Mouse (Mus musculus): ENCODE measurements around the gene Sipa1l2.

Sipa1l2 gene

GRCm38 (mm10) chr8:125569533-125570365, at the start of gene Sipa1l2:
Gene Sipa1l2 (minus strand): TSS chr8:125569808.
- peak; percentile 98 for DNase-seq

GRCm38 (mm10) chr8:125618543-125619335, 49.1 kb upstream of the Sipa1l2 start:
- no peak for DNase-seq

- DNase-seq: no peak
These were observed 47.3 kb upstream of the Sipa1l2 start for GRCm38 (mm10) chr8:125616935-125617334.

GRCm38 (mm10) chr8:125616039-125616438, 46.4 kb upstream of the Sipa1l2 start:
- DNase-seq: no peak

DNA sequence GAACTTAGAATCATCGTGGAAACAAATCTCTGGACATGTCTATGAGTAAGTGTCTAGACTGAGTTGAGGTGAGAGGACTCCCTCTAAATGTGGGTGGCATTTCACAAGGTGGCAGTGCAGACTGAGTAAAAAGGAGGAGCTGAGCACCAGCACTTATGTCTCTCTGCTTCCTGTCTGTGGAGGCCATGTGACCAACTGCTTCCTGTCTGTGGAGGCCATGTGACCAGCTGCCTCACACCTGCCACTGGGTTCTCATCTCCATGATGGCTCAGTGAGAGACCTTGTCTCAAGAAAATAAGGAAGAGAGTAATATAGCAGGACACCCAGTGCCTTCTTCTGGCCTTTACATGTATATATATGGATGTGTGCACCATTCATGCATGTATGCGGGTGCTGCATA, 43.9 kb upstream of the Sipa1l2 start:
- no peak for DNase-seq

- DNase-seq: no peak
These were observed 42.4 kb upstream of the Sipa1l2 start for GRCm38 (mm10) chr8:125611799-125612560.

- DNase-seq: no peak
These were observed 41.6 kb upstream of the Sipa1l2 start for GRCm38 (mm10) chr8:125611024-125611798.

- DNase-seq: no peak
These were observed 40.1 kb upstream of the Sipa1l2 start for GRCm38 (mm10) chr8:125609737-125610136.

- no peak for DNase-seq
These were observed 38.2 kb upstream of the Sipa1l2 start for GRCm38 (mm10) chr8:125607714-125608223.

DNA sequence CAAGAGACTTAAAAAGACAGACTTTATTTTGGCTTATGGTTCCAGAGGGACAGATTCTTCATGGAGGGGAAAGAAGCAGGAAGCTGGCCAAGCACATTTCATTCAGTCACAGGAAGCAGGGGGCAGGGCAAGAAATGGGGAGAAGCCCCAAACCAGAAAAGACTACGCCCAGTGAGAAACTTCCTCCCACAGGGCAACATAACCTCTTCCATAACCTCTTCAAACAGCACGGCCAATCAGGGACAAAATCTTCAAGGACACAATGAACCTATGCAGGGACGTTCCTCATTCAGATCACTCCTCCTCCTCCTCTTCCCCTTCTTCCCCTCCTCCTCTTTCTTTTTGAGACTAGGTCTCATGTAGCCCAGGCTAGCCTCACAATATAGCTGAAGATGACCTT, 37.3 kb upstream of the Sipa1l2 start:
- no peak for DNase-seq

GRCm38 (mm10) chr8:125604817-125605512, 35.4 kb upstream of the Sipa1l2 start:
- DNase-seq: no peak

DNA sequence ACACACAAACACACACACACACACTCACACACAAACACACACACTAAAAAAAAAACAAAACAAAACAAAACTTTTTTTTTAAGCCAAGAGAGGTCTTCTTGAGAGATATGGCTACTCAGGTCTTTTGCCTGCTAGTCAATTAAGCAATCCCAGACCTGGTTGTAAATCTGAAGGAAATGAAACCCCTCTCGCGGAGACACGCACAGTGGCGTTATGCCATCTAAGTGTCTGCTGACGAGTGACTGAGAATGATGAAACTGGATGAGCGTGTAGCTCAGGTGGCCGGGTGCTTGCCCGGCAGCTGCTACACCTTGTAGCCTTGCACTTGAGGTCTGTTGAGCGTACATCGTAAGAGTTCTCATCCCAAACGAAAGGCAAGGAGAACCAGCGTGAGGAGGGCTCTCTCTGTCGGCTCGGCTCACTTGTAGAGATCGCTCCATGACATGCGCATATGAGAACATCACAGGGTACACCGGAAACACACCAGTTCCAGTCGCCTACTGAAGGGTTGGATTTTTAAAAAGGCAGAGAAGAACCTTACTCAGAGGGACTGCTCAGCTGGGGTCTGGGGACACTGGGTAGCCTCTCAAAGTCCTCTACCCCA, 34.7 kb upstream of the Sipa1l2 start:
- no peak for DNase-seq

GRCm38 (mm10) chr8:125603312-125603840, 33.8 kb upstream of the Sipa1l2 start:
- no peak for DNase-seq

- DNase-seq: no peak
These were observed 30.6 kb upstream of the Sipa1l2 start for GRCm38 (mm10) chr8:125600033-125600686.

GRCm38 (mm10) chr8:125595571-125596508, 26.2 kb upstream of the Sipa1l2 start:
- DNase-seq: peak; percentile 72

DNA sequence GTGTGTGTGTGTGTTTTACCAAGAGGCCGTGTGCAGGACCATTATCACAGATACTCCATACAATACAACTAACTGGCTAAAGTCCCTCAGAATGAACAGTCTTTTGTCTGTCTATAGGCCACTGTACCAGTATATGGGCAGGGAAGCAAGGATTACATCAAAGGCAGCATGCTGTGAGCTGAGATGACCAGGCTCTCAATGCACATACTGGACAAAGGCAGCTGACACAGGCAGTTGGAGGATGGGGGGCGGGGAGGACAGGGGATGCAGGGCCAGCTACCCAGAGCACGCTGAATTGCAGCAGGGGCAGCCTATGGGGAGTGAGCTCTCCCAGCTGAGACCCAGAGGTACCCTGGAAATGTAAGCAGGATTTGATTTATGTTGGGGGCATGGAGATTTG, 20.8 kb upstream of the Sipa1l2 start:
- no peak for DNase-seq

DNA sequence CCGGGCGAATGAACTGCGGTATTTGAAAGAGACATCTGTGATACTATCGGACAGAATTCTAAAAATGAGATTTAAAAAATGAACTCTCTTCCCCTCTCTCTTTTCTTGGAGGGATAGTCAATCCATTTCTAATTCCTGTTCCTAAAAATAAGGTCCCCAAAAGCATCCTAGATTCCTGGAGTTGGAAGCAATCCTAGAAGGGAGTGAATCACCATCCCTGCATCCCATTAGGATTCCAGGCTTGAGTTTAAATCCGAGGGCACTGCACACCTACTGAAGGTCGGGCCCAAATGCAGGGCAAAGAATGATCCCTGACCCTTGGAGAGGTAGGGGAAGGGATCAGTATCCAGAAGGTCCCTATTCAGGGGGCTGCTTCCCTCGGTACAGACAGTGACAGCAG, 17.0 kb upstream of the Sipa1l2 start:
- DNase-seq: no peak

GRCm38 (mm10) chr8:125584276-125584675, 14.7 kb upstream of the Sipa1l2 start:
- no peak for DNase-seq

DNA sequence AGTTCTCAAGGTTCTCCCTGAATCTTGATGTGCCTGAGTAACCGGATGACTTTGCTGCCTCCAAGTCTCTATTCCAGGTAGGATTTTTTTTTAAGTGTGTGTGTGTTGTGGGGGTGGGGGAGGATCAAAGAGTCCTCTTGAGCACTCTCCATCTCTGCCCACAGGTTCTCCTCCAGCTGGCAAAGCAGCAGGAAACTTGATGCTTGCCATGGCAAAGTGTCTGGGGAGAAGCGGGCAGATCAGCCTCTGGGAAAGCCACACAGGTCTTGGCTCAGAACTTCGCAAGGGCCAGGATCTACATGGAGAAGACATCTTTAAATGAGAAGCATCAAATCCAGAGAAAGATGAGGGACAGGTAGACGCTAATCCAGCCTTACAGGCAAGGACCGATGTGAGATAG, 10.8 kb upstream of the Sipa1l2 start:
- DNase-seq: no peak
